Mouse (Mus musculus) small intestine, adult 2 months (tissue): ENCODE measurements at regions not wholly inside any gene's neighbourhood (a gene's known extent, or its start where the extent isn't known, plus 50 kb on each side); places are given as distances from the start of the nearest gene placed in this dataset.

Experiments
- CTCF ChIP-seq: fragments of 200-500 bp; IDR thresholded peaks from 2 replicates; pipeline ENCODE4 v1.5.1; 2012; ENCODE audit warnings: low read depth, mild to moderate bottlenecking, control low read depth, inconsistent platforms, low read length, moderate library complexity, mixed read lengths; ENCODE audit not compliant: insufficient replicate concordance, insufficient read length; ENCODE audit errors: extremely low read depth
- POLR2A ChIP-seq: fragments of 200-500 bp; IDR thresholded peaks from 2 replicates; pipeline ENCODE4 v1.6.1; 2012; ENCODE audit warnings: low read depth, mild to moderate bottlenecking, control low read depth, inconsistent platforms, low read length, moderate library complexity

DNA sequence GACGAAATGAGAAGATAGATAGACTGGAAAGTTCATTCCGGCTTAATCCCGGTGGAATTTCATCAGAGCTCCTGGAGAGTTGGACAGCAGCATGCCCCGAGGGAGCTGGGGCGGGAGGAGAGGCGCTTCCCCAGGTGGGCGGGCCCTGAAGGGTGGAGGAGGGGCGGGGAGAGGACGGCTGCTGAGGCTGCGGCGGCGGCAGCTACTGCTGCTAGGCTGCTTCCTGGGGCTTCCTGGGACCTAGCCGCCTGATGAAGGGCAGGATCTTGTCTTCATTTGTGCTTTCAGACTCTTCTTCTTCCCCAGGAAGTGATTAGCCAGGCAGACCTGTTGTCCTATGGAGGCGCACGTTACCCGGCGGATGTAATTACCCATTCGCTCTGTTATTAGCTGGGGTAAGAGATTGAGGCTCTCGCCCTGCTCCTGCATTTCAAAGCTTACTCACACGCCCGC lies 69.3 kb upstream of the Gm11733 start:
- no peak for TF ChIP-seq CTCF
- no peak for TF ChIP-seq POLR2A
